8 mouse cellular contexts compared by ENCODE assay signal in the genomic region with DNA sequence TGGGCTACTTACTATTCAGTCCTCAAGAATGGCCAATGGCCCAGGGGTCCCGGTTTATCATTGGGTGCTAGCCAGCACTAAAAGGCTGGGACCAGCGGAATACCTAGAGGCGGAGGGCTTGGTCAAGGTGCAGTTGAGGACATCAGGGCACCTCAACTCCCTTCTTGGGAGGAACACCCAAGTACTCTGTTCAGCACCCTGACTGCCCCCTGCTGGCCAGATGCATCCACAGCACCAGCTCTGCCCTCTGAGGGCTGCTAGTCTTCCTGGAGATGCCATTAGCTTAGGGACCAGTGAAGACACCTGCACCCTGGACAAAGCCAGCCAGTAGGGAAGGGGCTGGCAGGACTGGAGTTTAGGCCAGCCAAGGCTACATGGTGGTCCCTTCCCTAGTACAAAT. TPM values are rescaled to one million over a fixed set of nuclear protein-coding genes. Genes with fewer than 3 reads are reported as not detected.
DNase-seq lines count a peak whose midpoint lies in the region; ATAC-seq lines count a peak whose summit lies in the region.

No protein-coding gene starts in this region.

- peak overlapping the region; percentile 89 for H3K4me3 ChIP-seq in hindbrain, embryonic 15.5 days
- H3K4me3 ChIP-seq in midbrain, embryonic 10.5 days: peak overlapping the region; percentile 85

- 73% methylated on average over 3 of the region's 3 CpGs for WGBS in hindbrain, embryonic 15.5 days
- WGBS in midbrain, embryonic 10.5 days: 61% methylated on average over 3 of the region's 3 CpGs

- peak; percentile 76 for DNase-seq in T-cell, adult 2 months (ENCODE audit: low spot score)
- DNase-seq in cerebellum, postnatal 10 days: peak; percentile 81 to 85
- peak; percentile 77 to 84 for DNase-seq in frontal cortex, postnatal 14 days (ENCODE audit: low spot score in 2 of 2)
- DNase-seq in left cerebral cortex, adult 11 months (ENCODE audit: low spot score): peak; percentile 73
- DNase-seq in midbrain, embryonic 10.5 days (ENCODE audit: low spot score): peak; percentile 81
- DNase-seq in spleen, adult 12 weeks (ENCODE audit: low spot score): peak; percentile 36

- no peaks in the 10 kb centered on the region for H3K36me3 ChIP-seq in hindbrain, embryonic 15.5 days
- H3K36me3 ChIP-seq in midbrain, embryonic 10.5 days: no peaks in the 10 kb centered on the region

- peaks cover 57% of the 10 kb centered on the region for H3K4me1 ChIP-seq in hindbrain, embryonic 15.5 days (replicated peaks)
- peaks cover 80% of the 10 kb centered on the region for H3K4me1 ChIP-seq in midbrain, embryonic 10.5 days

- H3K4me2 ChIP-seq in hindbrain, embryonic 15.5 days: peak overlapping the region; percentile 98

- H3K9ac ChIP-seq in hindbrain, embryonic 15.5 days: no peak overlapping the region

- peaks cover 7% of the 10 kb centered on the region; the same call in 1 of the 2 replicates for H3K27me3 ChIP-seq in hindbrain, embryonic 15.5 days
- H3K27me3 ChIP-seq in midbrain, embryonic 10.5 days (ENCODE audit: low read depth, poor library complexity, severe bottlenecking): peaks cover 76% of the 10 kb centered on the region

- no peaks in the 10 kb centered on the region for H3K9me3 ChIP-seq in hindbrain, embryonic 15.5 days
- no peaks in the 10 kb centered on the region for H3K9me3 ChIP-seq in midbrain, embryonic 10.5 days (replicated peaks)

- no peak overlapping the region for H3K27ac ChIP-seq in hindbrain, embryonic 15.5 days (replicated peaks)
- peak overlapping the region; percentile 19; the same call in 1 of the 2 replicates for H3K27ac ChIP-seq in midbrain, embryonic 10.5 days (replicated peaks)

- ATAC-seq in hindbrain, embryonic 15.5 days (ENCODE audit: low FRiP score, low read depth): no peak
- ATAC-seq in monocyte, adult 5-6 weeks (replicated peaks; ENCODE audit: insufficient number of reproducible peaks, low FRiP score, low TSS enrichment, poor library complexity, severe bottlenecking): no peak

RNA-seq across cellular contexts. Expression of gene Sorcs2, which starts 1.9 kb away (rescaled TPM):
- polyA plus RNA-seq in hindbrain, embryonic 15.5 days (2015; fragmentation: Nextera tagmentation; extraction: Ambion mirVana): 13.4 and 15.4 TPM in 2 replicates
- polyA plus RNA-seq in midbrain, embryonic 10.5 days (2016; fragmentation: Nextera tagmentation; extraction: Ambion mirVana): 9.0 and 10.8 TPM in 2 replicates
- 0.85 to 4.7 TPM (median 1.4 TPM) in 3 replicates for total RNA-seq in monocyte, adult 5-6 weeks (2017)
